Mouse (Mus musculus): Measurements from ENCODE around the gene Rsl1d1. TPM values are rescaled to one million over a fixed set of nuclear protein-coding genes. Genes with fewer than 3 reads are reported as not detected.

The Rsl1d1 gene
- 2.6 and 4.5 TPM in 2 replicates for polyA plus RNA-seq (2012; rRNA removed)

DNA sequence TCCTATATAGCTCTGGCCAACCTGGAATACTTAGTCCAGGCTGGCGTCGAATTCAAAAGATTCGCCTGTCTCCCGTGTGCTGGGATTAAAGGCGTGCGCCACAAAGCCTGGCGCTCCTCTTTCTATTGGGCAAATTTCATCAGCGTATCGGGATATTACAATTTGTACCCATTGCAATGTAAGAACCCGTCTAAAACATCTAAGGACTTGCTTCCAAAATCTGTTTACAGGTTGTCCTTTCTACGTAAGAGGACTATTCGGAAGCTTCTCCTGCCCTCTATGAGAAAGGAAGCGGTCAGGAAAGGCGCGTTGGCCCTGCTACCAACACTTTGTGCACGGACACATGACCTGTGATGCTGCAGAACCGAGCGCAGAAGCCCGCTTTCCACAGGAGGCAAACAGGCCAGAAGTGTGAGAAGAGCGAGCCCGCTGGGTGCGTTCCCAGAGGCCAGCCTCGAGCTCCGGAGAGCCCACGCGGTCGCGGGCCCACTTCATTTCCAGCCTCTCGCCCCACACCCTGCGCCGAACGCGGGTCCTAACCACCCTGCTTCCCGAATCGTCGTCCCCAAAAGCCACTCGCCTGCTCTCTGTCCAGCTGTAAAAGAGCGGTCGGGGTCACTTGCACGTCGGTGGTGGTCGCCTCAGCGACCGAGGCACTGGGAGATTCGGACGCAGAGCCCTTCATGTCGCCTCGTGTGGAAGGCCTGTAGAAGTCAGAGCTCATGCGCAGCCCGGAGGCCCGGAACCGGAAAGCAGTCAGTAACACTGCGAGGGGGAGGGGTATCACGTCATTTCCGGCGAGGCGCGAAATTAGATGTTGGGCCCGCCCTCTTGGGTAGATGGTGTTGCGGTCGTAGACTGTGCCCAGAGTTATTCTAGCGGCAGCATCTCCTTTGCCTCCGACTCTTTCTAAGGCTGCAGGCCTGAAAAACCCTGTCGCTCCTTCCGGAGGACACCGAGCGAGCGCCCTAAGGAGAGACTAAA lies at the start of gene Rsl1d1:
Rsl1d1 (minus strand) TSS at position 761 of the 984 bp plus-strand sequence.
- Histone ChIP-seq H3K27ac (ENCODE audit: insufficient read depth, low read length) (peak within 1 kb of the TSS; percentile 87), H3K36me3 (ENCODE audit: control insufficient read depth, insufficient read depth, low read length) (peaks cover 13% of the 10 kb centered on the region), H3K4me3 (ENCODE audit: extremely low read depth, insufficient read depth, insufficient read length) (peak within 1 kb of the TSS; percentile 95), H3K4me1 (ENCODE audit: control insufficient read depth, insufficient read depth, insufficient read length) (peaks cover 6% of the 10 kb centered on the region), H3K27me3 (ENCODE audit: control insufficient read depth, insufficient read depth, low read length) (no peaks in the 10 kb centered on the region)
- TF ChIP-seq POLR2A (IDR thresholded peaks at IDR 0.05; ENCODE audit: low read depth, low read length) (peak; percentile 62), CTCF (IDR thresholded peaks at IDR 0.05; ENCODE audit: extremely low read depth, insufficient read depth, insufficient read length, insufficient replicate concordance) (no peak)
- DNase-seq (ENCODE audit: low read depth in 1 of 2, low spot score in 2 of 2) = peak; percentile 89 to 92
- WGBS = under 1% methylated on average over 68 of the region's 68 CpGs

DNA sequence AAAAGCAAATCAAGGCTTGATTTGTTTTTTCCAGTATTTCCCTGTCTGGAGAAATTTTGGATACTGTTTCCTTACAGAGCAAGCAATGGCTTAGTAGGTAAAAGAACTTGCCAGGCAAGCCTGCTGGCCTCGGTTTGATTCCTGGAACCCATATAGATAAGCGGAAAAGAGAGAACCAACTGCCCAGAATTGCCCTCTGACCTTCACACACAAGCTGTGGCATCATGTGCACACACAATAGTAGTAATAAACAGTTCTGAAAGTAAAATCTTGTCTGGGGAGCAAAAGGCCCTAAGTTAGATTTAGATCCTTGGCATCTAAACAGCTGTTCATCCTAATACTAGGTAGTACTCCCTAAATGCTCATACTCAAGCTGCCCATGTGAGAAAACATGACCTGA lies 44.7 kb upstream of the Rsl1d1 start:
- Histone ChIP-seq H3K27me3 (ENCODE audit: control insufficient read depth, insufficient read depth, low read length) (no peaks in the 10 kb centered on the region), H3K4me1 (ENCODE audit: control insufficient read depth, insufficient read depth, insufficient read length) (no peaks in the 10 kb centered on the region), H3K27ac (ENCODE audit: insufficient read depth, low read length) (no peak overlapping the region), H3K4me3 (ENCODE audit: extremely low read depth, insufficient read depth, insufficient read length) (no peak overlapping the region), H3K36me3 (ENCODE audit: control insufficient read depth, insufficient read depth, low read length) (no peaks in the 10 kb centered on the region)
- no peak for TF ChIP-seq CTCF (IDR thresholded peaks at IDR 0.05; ENCODE audit: extremely low read depth, insufficient read depth, insufficient read length, insufficient replicate concordance)
- no peak for TF ChIP-seq POLR2A (IDR thresholded peaks at IDR 0.05; ENCODE audit: low read depth, low read length)
- no peak for DNase-seq (ENCODE audit: low read depth in 1 of 2, low spot score in 2 of 2)
- WGBS = 80% methylated on average over 2 of the region's 2 CpGs

DNA sequence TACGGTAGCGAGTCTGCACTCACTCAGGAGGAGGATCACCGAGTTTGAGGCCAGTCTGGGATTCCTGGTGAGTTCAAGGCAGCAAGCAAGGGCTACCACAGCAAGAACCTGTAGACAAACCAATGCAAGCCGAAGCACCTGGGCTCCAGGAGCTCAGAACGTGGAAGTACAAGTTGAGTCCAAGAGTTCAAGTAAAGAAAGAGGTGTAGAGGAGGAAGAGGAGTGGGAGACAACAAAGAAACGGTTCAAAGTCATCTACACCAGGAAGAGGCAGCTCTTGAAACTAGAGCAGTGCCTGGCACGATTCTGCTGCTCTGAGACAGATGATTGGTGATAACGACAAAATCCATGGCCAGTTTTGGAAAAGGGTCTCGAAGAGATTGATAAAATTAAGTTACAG lies 42.6 kb upstream of the Rsl1d1 start:
- DNase-seq (ENCODE audit: low read depth in 1 of 2, low spot score in 2 of 2) = no peak
- no peak overlapping the region for H3K4me3 ChIP-seq (ENCODE audit: extremely low read depth, insufficient read depth, insufficient read length)
- H3K27ac ChIP-seq (ENCODE audit: insufficient read depth, low read length) = no peak overlapping the region
- WGBS = 71% methylated on average over 9 of the region's 9 CpGs
- H3K36me3 ChIP-seq (ENCODE audit: control insufficient read depth, insufficient read depth, low read length) = no peaks in the 10 kb centered on the region
- TF ChIP-seq POLR2A (IDR thresholded peaks at IDR 0.05; ENCODE audit: low read depth, low read length) (no peak), CTCF (IDR thresholded peaks at IDR 0.05; ENCODE audit: extremely low read depth, insufficient read depth, insufficient read length, insufficient replicate concordance) (no peak)
- no peaks in the 10 kb centered on the region for H3K27me3 ChIP-seq (ENCODE audit: control insufficient read depth, insufficient read depth, low read length)
- no peaks in the 10 kb centered on the region for H3K4me1 ChIP-seq (ENCODE audit: control insufficient read depth, insufficient read depth, insufficient read length)

DNA sequence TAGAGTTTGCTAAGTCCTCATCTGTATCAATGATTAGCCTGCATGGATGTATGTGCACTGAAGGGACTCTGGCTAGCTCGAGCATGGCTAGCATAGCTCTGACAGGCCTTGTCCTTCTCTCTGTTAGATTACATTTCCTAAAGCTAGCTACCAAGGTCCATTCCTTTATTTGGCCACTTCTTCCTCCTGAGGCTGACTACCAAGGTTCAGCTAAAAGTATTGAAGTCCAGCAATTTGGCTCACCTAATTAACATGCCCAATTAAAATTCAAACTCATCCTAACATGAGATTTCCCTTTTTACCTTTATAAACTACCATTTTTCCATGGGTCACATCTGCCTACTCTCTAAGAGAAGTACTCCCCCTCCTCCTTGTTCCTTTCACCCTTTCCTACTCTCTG lies 39.3 kb upstream of the Rsl1d1 start:
- Histone ChIP-seq H3K4me3 (ENCODE audit: extremely low read depth, insufficient read depth, insufficient read length) (no peak overlapping the region), H3K4me1 (ENCODE audit: control insufficient read depth, insufficient read depth, insufficient read length) (no peaks in the 10 kb centered on the region), H3K36me3 (ENCODE audit: control insufficient read depth, insufficient read depth, low read length) (peaks cover 4% of the 10 kb centered on the region), H3K27me3 (ENCODE audit: control insufficient read depth, insufficient read depth, low read length) (no peaks in the 10 kb centered on the region), H3K27ac (ENCODE audit: insufficient read depth, low read length) (no peak overlapping the region)
- WGBS = 95% methylated on average over 1 of the region's 1 CpGs
- TF ChIP-seq POLR2A (IDR thresholded peaks at IDR 0.05; ENCODE audit: low read depth, low read length) (no peak), CTCF (IDR thresholded peaks at IDR 0.05; ENCODE audit: extremely low read depth, insufficient read depth, insufficient read length, insufficient replicate concordance) (no peak)
- no peak for DNase-seq (ENCODE audit: low read depth in 1 of 2, low spot score in 2 of 2)

DNA sequence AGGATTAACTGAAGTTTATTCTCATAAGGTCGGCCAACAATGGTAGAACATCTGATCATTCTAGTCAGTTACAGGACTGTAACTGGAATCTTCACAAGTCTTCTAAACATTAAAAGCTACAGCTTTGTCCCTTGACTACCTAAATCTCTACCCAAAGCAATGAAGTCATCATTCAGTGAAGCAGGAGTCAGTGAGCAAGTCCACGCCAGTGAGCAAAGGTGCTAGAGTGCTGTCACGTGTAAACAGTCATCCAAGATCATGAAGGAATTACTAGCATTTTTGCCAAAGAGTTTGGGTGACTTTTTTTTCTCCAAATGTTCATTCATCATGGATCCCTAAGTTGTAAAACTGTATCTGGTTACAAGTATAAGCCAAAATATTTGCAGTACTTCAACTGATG lies 14.7 kb upstream of the Rsl1d1 start:
- TF ChIP-seq CTCF (IDR thresholded peaks at IDR 0.05; ENCODE audit: extremely low read depth, insufficient read depth, insufficient read length, insufficient replicate concordance) (no peak), POLR2A (IDR thresholded peaks at IDR 0.05; ENCODE audit: low read depth, low read length) (no peak)
- H3K36me3 ChIP-seq (ENCODE audit: control insufficient read depth, insufficient read depth, low read length) = peaks cover 18% of the 10 kb centered on the region
- 91% methylated on average over 3 of the region's 3 CpGs for WGBS
- no peaks in the 10 kb centered on the region for H3K4me1 ChIP-seq (ENCODE audit: control insufficient read depth, insufficient read depth, insufficient read length)
- no peaks in the 10 kb centered on the region for H3K27me3 ChIP-seq (ENCODE audit: control insufficient read depth, insufficient read depth, low read length)
- no peak for DNase-seq (ENCODE audit: low read depth in 1 of 2, low spot score in 2 of 2)
- no peak overlapping the region for H3K4me3 ChIP-seq (ENCODE audit: extremely low read depth, insufficient read depth, insufficient read length)
- H3K27ac ChIP-seq (ENCODE audit: insufficient read depth, low read length) = no peak overlapping the region

DNA sequence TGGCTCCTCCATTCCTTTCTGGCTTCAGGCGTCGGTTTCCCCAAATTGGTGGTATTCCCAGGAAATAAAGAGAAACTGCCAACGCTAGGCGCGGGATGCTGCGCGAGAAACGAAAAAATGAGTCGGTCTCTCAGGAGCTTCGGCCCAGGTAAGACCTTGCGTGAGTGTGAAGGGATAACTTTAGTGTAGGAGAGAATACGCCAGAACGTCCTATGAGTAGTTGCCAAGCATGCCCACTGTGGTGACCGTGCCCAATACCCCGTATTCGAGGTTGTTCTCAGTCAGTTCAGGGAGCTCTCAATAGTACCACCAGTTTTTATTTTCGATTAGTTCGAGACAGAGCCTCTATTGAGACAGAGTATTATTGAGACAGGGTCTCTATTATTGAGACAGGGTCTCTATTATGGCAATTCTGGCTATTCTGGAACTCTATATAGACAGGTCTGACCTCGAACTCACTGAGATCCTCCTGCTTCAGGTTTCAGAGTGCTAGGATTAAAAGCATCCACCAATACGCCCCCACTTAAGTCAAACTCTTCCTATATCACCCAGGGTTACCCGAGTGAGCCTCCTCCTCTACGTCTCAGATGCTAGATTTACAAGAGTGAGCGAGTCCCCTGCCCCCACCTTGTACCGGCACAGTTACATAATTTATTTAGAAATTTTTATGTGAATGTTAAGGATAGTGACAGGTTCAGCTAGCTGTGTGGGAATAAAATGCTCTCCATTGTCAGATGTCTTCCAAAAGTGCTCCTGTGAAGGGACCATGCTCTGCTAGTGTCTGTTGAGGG lies 664 bp upstream of the Rsl1d1 start:
- H3K27ac ChIP-seq (ENCODE audit: insufficient read depth, low read length) = peak overlapping the region; percentile 55; the same call in 1 of the 2 replicates
- TF ChIP-seq CTCF (IDR thresholded peaks at IDR 0.05; ENCODE audit: extremely low read depth, insufficient read depth, insufficient read length, insufficient replicate concordance) (no peak), POLR2A (IDR thresholded peaks at IDR 0.05; ENCODE audit: low read depth, low read length) (no peak)
- DNase-seq (ENCODE audit: low read depth in 1 of 2, low spot score in 2 of 2) = no peak
- peaks cover 7% of the 10 kb centered on the region for H3K36me3 ChIP-seq (ENCODE audit: control insufficient read depth, insufficient read depth, low read length)
- H3K4me1 ChIP-seq (ENCODE audit: control insufficient read depth, insufficient read depth, insufficient read length) = peaks cover 6% of the 10 kb centered on the region
- H3K4me3 ChIP-seq (ENCODE audit: extremely low read depth, insufficient read depth, insufficient read length) = peak overlapping the region; percentile 91
- WGBS = 2% methylated on average over 24 of the region's 24 CpGs
- H3K27me3 ChIP-seq (ENCODE audit: control insufficient read depth, insufficient read depth, low read length) = no peaks in the 10 kb centered on the region
